Mouse (Mus musculus) embryonic fibroblast, embryonic 13.5 days (primary cell): ENCODE results near the gene Grhl1.

Source experiments
- CTCF ChIP-seq: IDR thresholded peaks from 2 replicates; pipeline ENCODE4 v1.5.1; 2011; ENCODE audit warnings: mild to moderate bottlenecking, control low read depth, low read length, moderate library complexity, borderline replicate concordance; ENCODE audit not compliant: insufficient read depth
- POLR2A ChIP-seq: IDR thresholded peaks from 2 replicates; pipeline ENCODE4 v1.6.1; 2011; ENCODE audit warnings: low read depth, mild to moderate bottlenecking, control low read depth, low read length, moderate library complexity

- TF ChIP-seq CTCF: no peak
- no peak for TF ChIP-seq POLR2A
Observed at GRCm38 (mm10) chr12:24600074-24600473, 28.0 kb downstream of the Grhl1 start.
